Mouse (Mus musculus) lung, embryonic 16.5 days (tissue): ENCODE results near the gene Fen1. TPM values are rescaled to one million over a fixed set of nuclear protein-coding genes. Genes with fewer than 3 reads are reported as not detected.

Source experiments
- ATAC-seq: fragments of 200-750 bp; cut with Nextera tagmentation; 2 replicates; pipeline ENCODE4 v1.8.0; 2017; ENCODE audit warnings: low read depth, mild to moderate bottlenecking, moderate library complexity
- H3K27ac ChIP-seq: fragments of 300-500 bp; sonication (generic); 2 replicates; pipeline ENCODE4 v1.5.1; 2014; ENCODE audit warnings: mild to moderate bottlenecking, control low read depth, low read length
- H3K27me3 ChIP-seq: fragments of 300-500 bp; sonication (generic); 2 replicates; pipeline ENCODE4 v1.6.1; 2014; ENCODE audit warnings: low read depth, low read length, mixed read lengths; ENCODE audit not compliant: control insufficient read depth, insufficient read depth
- H3K36me3 ChIP-seq: fragments of 300-500 bp; sonication (generic); 2 replicates; pipeline ENCODE4 v1.6.1; 2014; ENCODE audit warnings: low read length; ENCODE audit not compliant: control insufficient read depth, insufficient read depth
- H3K4me1 ChIP-seq: fragments of 300-500 bp; sonication (generic); replicated peaks from 2 replicates; pipeline ENCODE4 v1.6.1; 2014; ENCODE audit warnings: low read length, mixed read lengths; ENCODE audit not compliant: control insufficient read depth, insufficient read depth
- H3K4me2 ChIP-seq: fragments of 300-500 bp; sonication (generic); 2 replicates; pipeline ENCODE4 v1.6.1; 2014; ENCODE audit warnings: low read depth, low read length, control low read depth
- H3K4me3 ChIP-seq: fragments of 300-500 bp; sonication (generic); 2 replicates; pipeline ENCODE4 v1.5.1; 2014; ENCODE audit warnings: mild to moderate bottlenecking, low read length, control low read depth
- H3K9ac ChIP-seq: fragments of 300-500 bp; sonication (generic); 2 replicates; pipeline ENCODE4 v1.6.1; 2014; ENCODE audit warnings: low read length, control low read depth
- H3K9me3 ChIP-seq: fragments of 300-500 bp; sonication (generic); 2 replicates; pipeline ENCODE4 v1.6.1; 2016; ENCODE audit warnings: low read length; ENCODE audit not compliant: control insufficient read depth
- WGBS: fragments of 180-500 bp; shearing (Covaris S2); extraction: QIAGEN DNeasy Blood & Tissue Kit; methylation state at CpG from one replicate; pipeline ENCODE4 v1.1.7; 2014; 5-methylcytosine and 5-hydroxymethylcytosine counted together
- polyA plus RNA-seq: library from polyadenylated mRNA; unstranded; fragments of >200 nt; fragmentation: Nextera tagmentation; extraction: Ambion mirVana; gene quantifications from 2 replicates; pipeline ENCODE4 v1.2.1, GENCODE M21; 2015

Fen1 gene
- polyA plus RNA-seq, 1 experiment from 2014 or later: 106 TPM

GRCm38 (mm10) chr19:10198723-10199122, 5.2 kb downstream of the Fen1 start:
- no peak overlapping the region for H3K27ac ChIP-seq
- no peak overlapping the region for H3K4me3 ChIP-seq
- WGBS: 24% methylated on average over 3 of the region's 3 CpGs
- H3K36me3 ChIP-seq: peaks cover 22% of the 10 kb centered on the region
- ATAC-seq: peak; percentile 22; the same call in 1 of the 2 replicates
- no peak overlapping the region for H3K9ac ChIP-seq
- H3K9me3 ChIP-seq: no peaks in the 10 kb centered on the region
- no peaks in the 10 kb centered on the region for H3K27me3 ChIP-seq
- peaks cover 7% of the 10 kb centered on the region for H3K4me1 ChIP-seq
- H3K4me2 ChIP-seq: no peak overlapping the region

GRCm38 (mm10) chr19:10198286-10198685, 5.7 kb downstream of the Fen1 start:
- H3K4me2 ChIP-seq: no peak overlapping the region
- WGBS: 71% methylated on average over 2 of the region's 2 CpGs
- no peak for ATAC-seq
- H3K4me3 ChIP-seq: no peak overlapping the region
- peaks cover 7% of the 10 kb centered on the region for H3K4me1 ChIP-seq
- H3K9ac ChIP-seq: no peak overlapping the region
- H3K36me3 ChIP-seq: peaks cover 25% of the 10 kb centered on the region
- no peaks in the 10 kb centered on the region for H3K9me3 ChIP-seq
- no peaks in the 10 kb centered on the region for H3K27me3 ChIP-seq
- H3K27ac ChIP-seq: no peak overlapping the region

GRCm38 (mm10) chr19:10197130-10197529, 6.8 kb downstream of the Fen1 start:
- Histone ChIP-seq H3K4me3 (no peak overlapping the region), H3K36me3 (peaks cover 33% of the 10 kb centered on the region), H3K27me3 (no peaks in the 10 kb centered on the region), H3K4me1 (no peaks in the 10 kb centered on the region), H3K27ac (no peak overlapping the region), H3K9ac (no peak overlapping the region), H3K9me3 (no peaks in the 10 kb centered on the region), H3K4me2 (no peak overlapping the region)
- ATAC-seq: no peak
- WGBS: 83% methylated on average over 4 of the region's 4 CpGs

- no peak overlapping the region for H3K27ac ChIP-seq
- ATAC-seq: no peak
- H3K9ac ChIP-seq: no peak overlapping the region
- H3K27me3 ChIP-seq: no peaks in the 10 kb centered on the region
- H3K4me3 ChIP-seq: no peak overlapping the region
- peaks cover 30% of the 10 kb centered on the region for H3K36me3 ChIP-seq
- WGBS: 61% methylated on average over 5 of the region's 5 CpGs
- H3K9me3 ChIP-seq: no peaks in the 10 kb centered on the region
- H3K4me2 ChIP-seq: no peak overlapping the region
- H3K4me1 ChIP-seq: 0 out of 2 replicates have a peak, but pooled peaks cover 3% of the 10 kb centered on the region
Observed at GRCm38 (mm10) chr19:10195252-10195651, 8.7 kb downstream of the Fen1 start.

- WGBS: 74% methylated on average over 11 of the region's 11 CpGs
- Histone ChIP-seq H3K4me3 (no peak overlapping the region), H3K9me3 (no peaks in the 10 kb centered on the region), H3K9ac (no peak overlapping the region), H3K27ac (no peak overlapping the region), H3K27me3 (no peaks in the 10 kb centered on the region), H3K4me2 (no peak overlapping the region), H3K4me1 (0 out of 2 replicates have a peak, but pooled peaks cover 3% of the 10 kb centered on the region), H3K36me3 (peaks cover 25% of the 10 kb centered on the region)
- no peak for ATAC-seq
Observed at GRCm38 (mm10) chr19:10194337-10194736, 9.6 kb downstream of the Fen1 start.

- Histone ChIP-seq H3K9me3 (no peaks in the 10 kb centered on the region), H3K9ac (no peak overlapping the region), H3K27me3 (no peaks in the 10 kb centered on the region), H3K36me3 (peaks cover 39% of the 10 kb centered on the region), H3K4me2 (no peak overlapping the region), H3K4me3 (no peak overlapping the region), H3K4me1 (0 out of 2 replicates have a peak, but pooled peaks cover 3% of the 10 kb centered on the region), H3K27ac (no peak overlapping the region)
- 51% methylated on average over 7 of the region's 7 CpGs for WGBS
- 0 out of 2 replicates have a peak, but pooled peaks have one; percentile 5 for ATAC-seq
Observed at GRCm38 (mm10) chr19:10191326-10191725, 12.6 kb downstream of the Fen1 start.

GRCm38 (mm10) chr19:10190796-10191195, 13.2 kb downstream of the Fen1 start:
- H3K36me3 ChIP-seq: peaks cover 42% of the 10 kb centered on the region
- H3K9me3 ChIP-seq: no peaks in the 10 kb centered on the region
- 30% methylated on average over 2 of the region's 2 CpGs for WGBS
- no peak overlapping the region for H3K4me2 ChIP-seq
- no peaks in the 10 kb centered on the region for H3K27me3 ChIP-seq
- H3K4me1 ChIP-seq: 0 out of 2 replicates have a peak, but pooled peaks cover 3% of the 10 kb centered on the region
- no peak overlapping the region for H3K27ac ChIP-seq
- H3K9ac ChIP-seq: no peak overlapping the region
- no peak overlapping the region for H3K4me3 ChIP-seq
- peak; percentile 16; the same call in 1 of the 2 replicates for ATAC-seq

GRCm38 (mm10) chr19:10189940-10190339, 14.0 kb downstream of the Fen1 start:
- Histone ChIP-seq H3K36me3 (peaks cover 40% of the 10 kb centered on the region), H3K4me1 (0 out of 2 replicates have a peak, but pooled peaks cover 3% of the 10 kb centered on the region), H3K27me3 (no peaks in the 10 kb centered on the region), H3K27ac (no peak overlapping the region), H3K4me2 (no peak overlapping the region), H3K4me3 (no peak overlapping the region), H3K9ac (no peak overlapping the region), H3K9me3 (no peaks in the 10 kb centered on the region)
- ATAC-seq: no peak
- 93% methylated on average over 8 of the region's 8 CpGs for WGBS

GRCm38 (mm10) chr19:10189022-10189421, 14.9 kb downstream of the Fen1 start:
- ATAC-seq: no peak
- Histone ChIP-seq H3K9ac (no peak overlapping the region), H3K27ac (no peak overlapping the region), H3K4me1 (peaks cover 10% of the 10 kb centered on the region), H3K4me2 (no peak overlapping the region), H3K36me3 (peaks cover 40% of the 10 kb centered on the region), H3K27me3 (no peaks in the 10 kb centered on the region), H3K9me3 (no peaks in the 10 kb centered on the region), H3K4me3 (no peak overlapping the region)
- WGBS: 94% methylated on average over 6 of the region's 6 CpGs
